Mouse (Mus musculus): Measurements from ENCODE around the gene Clmp. TPM values are rescaled to one million over a fixed set of nuclear protein-coding genes. Genes with fewer than 3 reads are reported as not detected.
A peak's percentile ranks its signal among the peaks of the same experiment; 100 is the strongest.

The Clmp gene
- total RNA-seq (2021): 1 to 10 TPM; 3.1 to 6.1 TPM
- long read RNA-seq, experiment 1, full-length matches to known transcripts: 1 of 2 reads
- long read RNA-seq, experiment 1, partial matches to known transcripts: 0 of 2 reads
- long read RNA-seq, experiment 1, other reads (novel, unspliced or antisense): 1 of 2 reads
- long read RNA-seq, experiment 2, full-length matches to known transcripts: 2 of 2 reads
- long read RNA-seq, experiment 2, partial matches to known transcripts: 0 of 2 reads
- long read RNA-seq, experiment 2, other reads (novel, unspliced or antisense): 0 of 2 reads

- DNase-seq: no peak
- intact Hi-C loops (cut with DNase I): no loop called here
Observed at GRCm38 (mm10) chr9:40685801-40686420, at the start of gene Clmp. TSS of gene Clmp (plus strand) at chr9:40685962.

- intact Hi-C loops (cut with DNase I): loop anchor here (2.0 kb wide), 1 partner anchor 115 kb away; no protein-coding TSS in a partner anchor
- peak in 1 of 2 experiments; percentile 35 for DNase-seq
Observed at GRCm38 (mm10) chr9:40636054-40636453, 49.7 kb upstream of the Clmp start.

GRCm38 (mm10) chr9:40637705-40638393, 47.9 kb upstream of the Clmp start:
- no peak for DNase-seq
- intact Hi-C loops (cut with DNase I): loop anchor here (2.0 kb wide), 1 partner anchor 113 kb away; no protein-coding TSS in a partner anchor

GRCm38 (mm10) chr9:40638394-40639049, 47.2 kb upstream of the Clmp start:
- intact Hi-C loops (cut with DNase I): no loop called here
- DNase-seq: peak in 1 of 2 experiments; percentile 39

GRCm38 (mm10) chr9:40639536-40640187, 46.1 kb upstream of the Clmp start:
- intact Hi-C loops (cut with DNase I): no loop called here

GRCm38 (mm10) chr9:40641318-40641717, 44.4 kb upstream of the Clmp start:
- intact Hi-C loops (cut with DNase I): no loop called here

More at GRCm38 (mm10) chr9:40639536-40640187, 46.1 kb upstream of the Clmp start:
- no peak for DNase-seq

GRCm38 (mm10) chr9:40642470-40643220, 43.1 kb upstream of the Clmp start:
- intact Hi-C loops (cut with DNase I): no loop called here
- no peak for DNase-seq

More at GRCm38 (mm10) chr9:40641318-40641717, 44.4 kb upstream of the Clmp start:
- DNase-seq: no peak

- intact Hi-C loops (cut with DNase I): no loop called here
- DNase-seq: no peak
Observed at GRCm38 (mm10) chr9:40649444-40649843, 36.3 kb upstream of the Clmp start.

- DNase-seq: no peak
- intact Hi-C loops (cut with DNase I): no loop called here
Observed at GRCm38 (mm10) chr9:40649983-40650382, 35.8 kb upstream of the Clmp start.

GRCm38 (mm10) chr9:40651239-40651859, 34.4 kb upstream of the Clmp start:
- intact Hi-C loops (cut with DNase I): no loop called here
- no peak for DNase-seq

GRCm38 (mm10) chr9:40652757-40653156, 33.0 kb upstream of the Clmp start:
- intact Hi-C loops (cut with DNase I): no loop called here
- DNase-seq: no peak

GRCm38 (mm10) chr9:40666190-40666803, 19.5 kb upstream of the Clmp start:
- no peak for DNase-seq
- intact Hi-C loops (cut with DNase I): no loop called here

- intact Hi-C loops (cut with DNase I): no loop called here
- DNase-seq: no peak
Observed at GRCm38 (mm10) chr9:40670313-40670712, 15.4 kb upstream of the Clmp start, which contains the start of gene Gm21915. TSS of gene Gm21915 (plus strand) at chr9:40670613.

- DNase-seq: no peak
Observed at GRCm38 (mm10) chr9:40671323-40671930, 14.3 kb upstream of the Clmp start.

GRCm38 (mm10) chr9:40675203-40675958, 10.4 kb upstream of the Clmp start:
- DNase-seq: no peak
- intact Hi-C loops (cut with DNase I): no loop called here

More at GRCm38 (mm10) chr9:40671323-40671930, 14.3 kb upstream of the Clmp start:
- intact Hi-C loops (cut with DNase I): no loop called here

- intact Hi-C loops (cut with DNase I): no loop called here
- no peak for DNase-seq
Observed at GRCm38 (mm10) chr9:40678653-40679052, 7.1 kb upstream of the Clmp start.

GRCm38 (mm10) chr9:40686421-40686899, 698 bp downstream of the Clmp start:
- DNase-seq: peak; percentile 17 to 52
- intact Hi-C loops (cut with DNase I): no loop called here
